Mouse (Mus musculus): ENCODE measurements at regions not wholly inside any gene's neighbourhood (a gene's known extent, or its start where the extent isn't known, plus 50 kb on each side); places are given as distances from the start of the nearest gene placed in this dataset.

DNA sequence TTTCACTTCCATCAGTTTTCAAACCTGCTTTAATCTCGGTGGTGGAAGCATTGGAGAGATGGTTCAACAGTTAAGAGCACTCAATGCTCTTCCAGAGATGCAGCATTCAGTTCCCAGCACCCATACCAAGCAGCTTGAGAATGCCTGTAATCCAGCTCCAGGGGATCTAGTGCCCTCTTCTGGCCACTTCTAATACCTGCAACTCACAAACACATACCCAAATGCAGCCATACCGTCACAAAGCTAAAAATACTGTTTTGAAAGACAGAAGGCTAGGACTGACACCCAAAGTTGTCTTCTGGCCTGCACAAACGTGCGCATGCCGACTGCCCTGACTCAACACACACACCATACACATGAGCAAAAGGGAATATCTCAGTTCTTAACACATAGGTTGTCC lies 313.9 kb upstream of the Jmjd1c start:
- Histone ChIP-seq H3K27me3 (ENCODE audit: control insufficient read depth, insufficient read depth, low read length) (no peaks in the 10 kb centered on the region), H3K9me3 (ENCODE audit: control insufficient read depth, low read length) (no peaks in the 10 kb centered on the region), H3K4me3 (ENCODE audit: low read depth, low read length) (no peak overlapping the region), H3K9ac (ENCODE audit: low read length) (no peak overlapping the region), H3K27ac (replicated peaks; ENCODE audit: low read depth, low read length) (no peak overlapping the region), H3K4me2 (ENCODE audit: low read depth, severe bottlenecking) (no peak overlapping the region), H3K4me1 (ENCODE audit: control insufficient read depth, insufficient read depth, low read length) (no peaks in the 10 kb centered on the region; the same call in 1 of the 2 replicates), H3K36me3 (ENCODE audit: control insufficient read depth, insufficient read depth, low read length) (no peaks in the 10 kb centered on the region)
- DNase-seq (ENCODE audit: low spot score) (no peak), ATAC-seq (ENCODE audit: insufficient number of reproducible peaks, low FRiP score, low TSS enrichment, low read depth) (no peak)
- 93% methylated on average over 5 of the region's 5 CpGs for WGBS

DNA sequence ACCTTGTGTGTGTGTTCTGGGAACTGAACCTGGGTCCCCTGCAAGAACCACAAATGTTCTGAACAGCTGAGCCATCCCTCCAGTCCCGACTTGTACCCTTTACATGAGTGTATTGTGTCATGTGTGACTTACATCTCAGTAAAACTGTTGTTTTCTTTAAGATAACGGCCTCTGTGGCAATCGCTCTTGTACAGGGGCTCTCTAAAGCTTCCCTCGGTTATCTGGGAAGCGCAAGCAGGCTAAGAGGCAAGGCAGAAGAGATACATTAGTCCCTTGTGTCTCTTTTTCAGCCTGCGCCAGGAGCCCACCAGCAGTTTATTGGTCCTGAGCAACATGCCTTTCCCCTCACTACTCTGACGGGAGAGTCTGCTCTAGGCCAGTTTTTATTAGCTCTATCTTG lies 308.1 kb upstream of the Jmjd1c start:
- no peak for DNase-seq (ENCODE audit: low spot score)
- H3K4me3 ChIP-seq (ENCODE audit: low read depth, low read length), result no peak overlapping the region
- 83% methylated on average over 7 of the region's 7 CpGs for WGBS
- H3K27me3 ChIP-seq (ENCODE audit: control insufficient read depth, insufficient read depth, low read length), result no peaks in the 10 kb centered on the region
- no peaks in the 10 kb centered on the region for H3K36me3 ChIP-seq (ENCODE audit: control insufficient read depth, insufficient read depth, low read length)
- ATAC-seq (ENCODE audit: insufficient number of reproducible peaks, low FRiP score, low TSS enrichment, low read depth), result no peak
- H3K4me2 ChIP-seq (ENCODE audit: low read depth, severe bottlenecking), result no peak overlapping the region
- no peak overlapping the region for H3K27ac ChIP-seq (replicated peaks; ENCODE audit: low read depth, low read length)
- no peaks in the 10 kb centered on the region for H3K9me3 ChIP-seq (ENCODE audit: control insufficient read depth, low read length)
- H3K9ac ChIP-seq (ENCODE audit: low read length), result no peak overlapping the region
- no peaks in the 10 kb centered on the region for H3K4me1 ChIP-seq (ENCODE audit: control insufficient read depth, insufficient read depth, low read length)

DNA sequence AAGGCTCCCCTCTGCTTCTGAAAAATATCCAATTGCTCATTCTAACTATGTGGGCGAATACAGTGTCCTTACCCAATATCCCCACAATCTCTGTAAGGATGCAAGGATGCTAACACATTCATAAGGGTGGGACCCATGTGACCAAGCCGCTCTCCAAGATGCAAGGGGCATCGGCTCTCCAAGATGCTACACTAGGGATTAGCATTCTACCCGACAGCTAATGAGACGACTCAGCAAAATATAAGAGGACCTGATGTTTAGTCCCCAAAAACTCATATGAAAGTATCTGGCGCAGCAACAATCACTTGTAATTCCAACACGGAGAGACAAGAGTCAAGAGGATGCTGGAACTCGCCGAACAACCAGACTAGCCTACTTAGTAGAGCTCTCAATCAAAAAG lies 299.6 kb upstream of the Jmjd1c start:
- Histone ChIP-seq H3K9ac (ENCODE audit: low read length) (no peak overlapping the region), H3K36me3 (ENCODE audit: control insufficient read depth, insufficient read depth, low read length) (no peaks in the 10 kb centered on the region), H3K4me1 (ENCODE audit: control insufficient read depth, insufficient read depth, low read length) (no peaks in the 10 kb centered on the region), H3K4me3 (ENCODE audit: low read depth, low read length) (no peak overlapping the region), H3K27me3 (ENCODE audit: control insufficient read depth, insufficient read depth, low read length) (no peaks in the 10 kb centered on the region), H3K9me3 (ENCODE audit: control insufficient read depth, low read length) (no peaks in the 10 kb centered on the region), H3K27ac (replicated peaks; ENCODE audit: low read depth, low read length) (no peak overlapping the region), H3K4me2 (ENCODE audit: low read depth, severe bottlenecking) (no peak overlapping the region)
- 90% methylated on average over 9 of the region's 9 CpGs for WGBS
- DNase-seq (ENCODE audit: low spot score) (no peak), ATAC-seq (ENCODE audit: insufficient number of reproducible peaks, low FRiP score, low TSS enrichment, low read depth) (no peak)

DNA sequence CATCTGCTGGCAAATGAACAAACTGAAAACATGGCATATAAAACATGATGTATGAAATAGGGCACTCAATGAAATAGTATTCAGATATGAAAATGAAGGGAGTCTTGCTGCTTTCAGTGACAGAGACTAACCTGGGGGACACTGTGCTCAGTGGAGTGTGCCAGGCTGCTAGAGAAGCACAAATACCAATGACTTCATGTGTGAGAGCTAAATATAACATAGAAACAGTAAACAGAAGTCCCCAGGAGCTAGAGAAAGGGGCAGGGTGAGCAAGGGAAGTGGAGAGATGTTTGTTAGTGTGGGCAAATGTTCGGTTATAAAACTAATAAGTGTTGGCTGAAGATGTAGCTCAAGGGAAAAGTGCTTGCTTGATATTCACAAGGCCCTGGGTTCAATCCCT lies 293.2 kb upstream of the Jmjd1c start:
- H3K36me3 ChIP-seq (ENCODE audit: control insufficient read depth, insufficient read depth, low read length), result no peaks in the 10 kb centered on the region
- WGBS, result 89% methylated on average over 1 of the region's 1 CpGs
- no peak overlapping the region for H3K4me2 ChIP-seq (ENCODE audit: low read depth, severe bottlenecking)
- ATAC-seq (ENCODE audit: insufficient number of reproducible peaks, low FRiP score, low TSS enrichment, low read depth), result no peak
- peaks cover 2% of the 10 kb centered on the region; the same call in 1 of the 2 replicates for H3K9me3 ChIP-seq (ENCODE audit: control insufficient read depth, low read length)
- no peak overlapping the region for H3K9ac ChIP-seq (ENCODE audit: low read length)
- H3K4me3 ChIP-seq (ENCODE audit: low read depth, low read length), result no peak overlapping the region
- no peaks in the 10 kb centered on the region for H3K27me3 ChIP-seq (ENCODE audit: control insufficient read depth, insufficient read depth, low read length)
- no peaks in the 10 kb centered on the region for H3K4me1 ChIP-seq (ENCODE audit: control insufficient read depth, insufficient read depth, low read length)
- DNase-seq (ENCODE audit: low spot score), result no peak
- no peak overlapping the region for H3K27ac ChIP-seq (replicated peaks; ENCODE audit: low read depth, low read length)

DNA sequence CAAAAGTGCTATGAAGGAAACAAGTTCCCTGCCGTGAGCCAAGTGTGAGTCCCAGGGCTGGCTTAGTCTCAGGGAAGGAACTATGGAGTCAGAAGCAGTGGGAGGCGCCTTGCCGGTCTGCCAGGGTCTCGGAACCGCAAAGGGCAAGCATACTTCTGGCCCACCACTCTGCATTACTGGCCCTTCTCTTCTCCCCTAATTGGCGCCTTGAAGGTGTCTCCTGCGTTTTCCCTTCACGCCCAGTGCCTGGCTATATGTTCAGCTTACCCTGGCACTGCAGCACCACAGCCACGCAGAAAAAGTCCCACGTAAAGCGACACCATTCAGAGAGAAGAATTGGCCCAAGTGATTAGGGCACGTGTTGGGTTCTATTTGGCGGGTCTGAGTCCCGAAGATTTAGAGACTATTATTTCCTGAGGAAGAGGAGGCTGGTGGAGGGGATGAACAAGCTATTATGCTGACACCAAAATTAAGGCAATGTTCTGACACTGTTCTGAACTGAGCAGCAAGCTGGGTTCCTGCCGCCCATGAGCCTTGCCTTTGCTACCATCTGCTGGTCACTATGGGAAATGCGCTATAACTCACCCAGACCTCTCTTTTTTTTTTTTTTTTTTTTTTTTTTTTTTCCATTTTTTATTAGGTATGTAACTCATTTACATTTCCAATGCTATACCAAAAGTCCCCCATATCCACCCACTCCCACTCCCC lies 288.5 kb upstream of the Jmjd1c start:
- no peak overlapping the region for H3K9ac ChIP-seq (ENCODE audit: low read length)
- no peaks in the 10 kb centered on the region for H3K4me1 ChIP-seq (ENCODE audit: control insufficient read depth, insufficient read depth, low read length)
- peaks cover 2% of the 10 kb centered on the region; the same call in 1 of the 2 replicates for H3K9me3 ChIP-seq (ENCODE audit: control insufficient read depth, low read length)
- DNase-seq (ENCODE audit: low spot score) (peak; percentile 71), ATAC-seq (ENCODE audit: insufficient number of reproducible peaks, low FRiP score, low TSS enrichment, low read depth) (peak; percentile 65; the same call in 1 of the 2 replicates)
- no peak overlapping the region for H3K4me3 ChIP-seq (ENCODE audit: low read depth, low read length)
- no peak overlapping the region for H3K4me2 ChIP-seq (ENCODE audit: low read depth, severe bottlenecking)
- H3K27ac ChIP-seq (replicated peaks; ENCODE audit: low read depth, low read length), result no peak overlapping the region
- WGBS, result 49% methylated on average over 16 of the region's 16 CpGs
- no peaks in the 10 kb centered on the region for H3K27me3 ChIP-seq (ENCODE audit: control insufficient read depth, insufficient read depth, low read length)
- no peaks in the 10 kb centered on the region for H3K36me3 ChIP-seq (ENCODE audit: control insufficient read depth, insufficient read depth, low read length)

DNA sequence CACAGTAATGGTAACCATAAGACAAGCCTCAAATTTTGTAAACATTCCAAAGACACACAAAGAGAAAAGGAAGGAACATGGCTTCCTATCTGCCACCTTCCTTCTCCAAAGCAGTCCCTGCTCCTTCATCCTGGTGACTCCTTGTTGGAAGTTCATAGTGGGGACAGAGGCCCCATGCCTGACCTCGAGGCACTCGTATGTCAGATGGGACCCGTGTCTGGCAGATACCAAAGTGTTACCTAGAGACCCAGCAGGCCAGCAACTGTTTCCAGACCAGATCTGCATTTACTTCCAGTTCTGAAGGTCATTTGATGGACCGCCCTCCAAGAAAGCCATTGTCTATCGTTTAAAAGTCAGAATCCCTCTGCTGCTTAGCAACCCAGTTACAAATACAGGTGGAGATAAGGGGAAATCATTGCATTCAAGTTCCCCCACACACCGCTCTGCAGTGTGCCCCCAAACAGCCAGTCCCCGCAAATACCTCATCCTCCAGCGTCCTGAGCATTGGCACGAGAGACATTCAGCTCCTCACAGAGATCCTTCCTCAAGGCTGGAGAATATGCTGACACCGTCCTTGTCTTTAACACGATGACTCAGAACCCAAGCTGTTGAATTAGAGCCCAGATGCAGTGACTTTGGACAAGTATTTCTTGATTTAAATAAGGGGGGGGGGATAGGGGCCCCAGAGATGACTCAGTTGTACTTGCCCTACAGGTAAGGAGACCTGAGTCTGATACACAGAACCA lies 283.2 kb upstream of the Jmjd1c start:
- H3K4me2 ChIP-seq (ENCODE audit: low read depth, severe bottlenecking), result no peak overlapping the region
- H3K4me1 ChIP-seq (ENCODE audit: control insufficient read depth, insufficient read depth, low read length), result no peaks in the 10 kb centered on the region
- no peak overlapping the region for H3K9ac ChIP-seq (ENCODE audit: low read length)
- no peaks in the 10 kb centered on the region for H3K27me3 ChIP-seq (ENCODE audit: control insufficient read depth, insufficient read depth, low read length)
- WGBS, result 85% methylated on average over 11 of the region's 11 CpGs
- H3K4me3 ChIP-seq (ENCODE audit: low read depth, low read length), result no peak overlapping the region
- H3K9me3 ChIP-seq (ENCODE audit: control insufficient read depth, low read length), result no peaks in the 10 kb centered on the region
- no peak overlapping the region for H3K27ac ChIP-seq (replicated peaks; ENCODE audit: low read depth, low read length)
- no peak for ATAC-seq (ENCODE audit: insufficient number of reproducible peaks, low FRiP score, low TSS enrichment, low read depth)
- no peaks in the 10 kb centered on the region for H3K36me3 ChIP-seq (ENCODE audit: control insufficient read depth, insufficient read depth, low read length)
- no peak for DNase-seq (ENCODE audit: low spot score)

DNA sequence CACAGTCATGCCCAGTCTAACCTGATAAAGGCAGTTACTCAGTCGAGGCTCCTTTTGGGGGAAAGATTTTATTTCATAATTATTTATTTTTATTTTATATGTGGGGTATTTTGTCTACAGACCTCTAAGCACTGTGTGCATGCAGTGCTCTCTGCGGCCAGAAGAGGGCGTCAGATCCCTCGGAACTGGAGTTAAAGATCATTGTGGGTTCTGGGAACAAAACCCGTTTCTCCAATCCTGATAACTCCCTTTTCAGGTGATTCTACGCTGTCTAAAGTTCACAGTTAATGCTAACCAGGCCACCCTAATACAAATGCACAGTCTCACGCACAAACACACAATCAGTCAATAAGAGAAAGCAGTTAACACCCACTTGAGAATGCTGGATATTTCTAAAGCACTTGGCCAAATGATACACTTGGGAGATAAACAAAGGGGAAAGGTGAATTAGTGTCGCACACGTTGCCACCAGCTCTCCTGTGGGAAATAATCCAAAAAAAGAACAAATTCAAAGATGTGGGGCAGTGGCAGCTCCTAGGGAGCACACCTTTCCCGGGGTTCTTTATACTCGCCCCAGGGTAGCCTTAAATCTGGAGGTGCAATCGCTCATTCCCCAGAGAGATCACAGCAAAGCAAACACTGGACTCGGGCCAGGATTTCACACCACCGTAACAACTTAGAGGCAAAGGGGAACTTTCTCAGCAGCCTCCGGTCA lies 281.9 kb upstream of the Jmjd1c start:
- no peaks in the 10 kb centered on the region for H3K4me1 ChIP-seq (ENCODE audit: control insufficient read depth, insufficient read depth, low read length)
- DNase-seq (ENCODE audit: low spot score) (no peak), ATAC-seq (ENCODE audit: insufficient number of reproducible peaks, low FRiP score, low TSS enrichment, low read depth) (peak; percentile 65; the same call in 1 of the 2 replicates)
- WGBS, result 12% methylated on average over 15 of the region's 15 CpGs
- no peak overlapping the region for H3K27ac ChIP-seq (replicated peaks; ENCODE audit: low read depth, low read length)
- H3K27me3 ChIP-seq (ENCODE audit: control insufficient read depth, insufficient read depth, low read length), result no peaks in the 10 kb centered on the region
- H3K36me3 ChIP-seq (ENCODE audit: control insufficient read depth, insufficient read depth, low read length), result no peaks in the 10 kb centered on the region
- no peak overlapping the region for H3K9ac ChIP-seq (ENCODE audit: low read length)
- peak overlapping the region; percentile 31; the same call in 1 of the 2 replicates for H3K4me2 ChIP-seq (ENCODE audit: low read depth, severe bottlenecking)
- H3K4me3 ChIP-seq (ENCODE audit: low read depth, low read length), result no peak overlapping the region
- H3K9me3 ChIP-seq (ENCODE audit: control insufficient read depth, low read length), result no peaks in the 10 kb centered on the region

DNA sequence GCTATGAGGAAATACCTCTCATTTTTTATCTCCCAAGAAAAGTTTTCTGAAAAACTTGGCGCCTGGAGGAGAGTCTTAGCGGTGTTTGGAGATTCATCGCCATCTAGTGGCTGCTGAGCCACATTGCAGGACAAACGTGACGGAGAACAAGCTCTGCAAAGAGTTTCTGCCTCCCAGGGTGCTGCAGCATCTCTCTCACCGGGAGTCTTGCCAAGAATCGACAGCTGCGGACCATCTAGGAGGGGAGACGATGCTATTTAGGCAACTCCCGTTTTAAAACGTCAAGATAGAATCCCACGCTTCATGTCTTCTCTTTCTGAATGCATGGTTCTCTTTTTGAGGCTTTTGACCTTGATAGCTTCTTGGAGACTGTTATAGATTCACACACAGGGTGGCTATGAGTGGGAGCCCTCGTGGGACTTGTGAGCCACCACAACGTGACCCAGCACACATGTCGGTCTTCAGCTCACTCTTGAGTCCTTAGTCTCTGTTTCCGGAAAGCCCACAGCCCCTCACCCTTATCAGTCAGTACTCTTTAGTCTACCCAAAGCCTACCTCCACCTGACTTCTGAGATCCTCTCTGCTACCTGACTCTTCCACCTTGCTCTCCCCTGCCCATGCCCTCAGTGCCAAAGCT lies 281.2 kb upstream of the Jmjd1c start:
- 14% methylated on average over 16 of the region's 16 CpGs for WGBS
- ATAC-seq (ENCODE audit: insufficient number of reproducible peaks, low FRiP score, low TSS enrichment, low read depth), result peak; percentile 40; the same call in 1 of the 2 replicates
- no peak overlapping the region for H3K4me3 ChIP-seq (ENCODE audit: low read depth, low read length)
- no peak overlapping the region for H3K9ac ChIP-seq (ENCODE audit: low read length)
- H3K4me1 ChIP-seq (ENCODE audit: control insufficient read depth, insufficient read depth, low read length), result no peaks in the 10 kb centered on the region
- DNase-seq (ENCODE audit: low spot score), result peak; percentile 85
- H3K36me3 ChIP-seq (ENCODE audit: control insufficient read depth, insufficient read depth, low read length), result no peaks in the 10 kb centered on the region
- no peak overlapping the region for H3K27ac ChIP-seq (replicated peaks; ENCODE audit: low read depth, low read length)
- H3K27me3 ChIP-seq (ENCODE audit: control insufficient read depth, insufficient read depth, low read length), result no peaks in the 10 kb centered on the region
- no peaks in the 10 kb centered on the region for H3K9me3 ChIP-seq (ENCODE audit: control insufficient read depth, low read length)
- peak overlapping the region; percentile 31; the same call in 1 of the 2 replicates for H3K4me2 ChIP-seq (ENCODE audit: low read depth, severe bottlenecking)
